Mouse (Mus musculus): ENCODE data around the gene Zdhhc19. TPM values are rescaled to one million over a fixed set of nuclear protein-coding genes. Genes with fewer than 3 reads are reported as not detected.

Zdhhc19 gene
- polyA plus RNA-seq, 1 experiment from 2014 or later, result not detected

DNA sequence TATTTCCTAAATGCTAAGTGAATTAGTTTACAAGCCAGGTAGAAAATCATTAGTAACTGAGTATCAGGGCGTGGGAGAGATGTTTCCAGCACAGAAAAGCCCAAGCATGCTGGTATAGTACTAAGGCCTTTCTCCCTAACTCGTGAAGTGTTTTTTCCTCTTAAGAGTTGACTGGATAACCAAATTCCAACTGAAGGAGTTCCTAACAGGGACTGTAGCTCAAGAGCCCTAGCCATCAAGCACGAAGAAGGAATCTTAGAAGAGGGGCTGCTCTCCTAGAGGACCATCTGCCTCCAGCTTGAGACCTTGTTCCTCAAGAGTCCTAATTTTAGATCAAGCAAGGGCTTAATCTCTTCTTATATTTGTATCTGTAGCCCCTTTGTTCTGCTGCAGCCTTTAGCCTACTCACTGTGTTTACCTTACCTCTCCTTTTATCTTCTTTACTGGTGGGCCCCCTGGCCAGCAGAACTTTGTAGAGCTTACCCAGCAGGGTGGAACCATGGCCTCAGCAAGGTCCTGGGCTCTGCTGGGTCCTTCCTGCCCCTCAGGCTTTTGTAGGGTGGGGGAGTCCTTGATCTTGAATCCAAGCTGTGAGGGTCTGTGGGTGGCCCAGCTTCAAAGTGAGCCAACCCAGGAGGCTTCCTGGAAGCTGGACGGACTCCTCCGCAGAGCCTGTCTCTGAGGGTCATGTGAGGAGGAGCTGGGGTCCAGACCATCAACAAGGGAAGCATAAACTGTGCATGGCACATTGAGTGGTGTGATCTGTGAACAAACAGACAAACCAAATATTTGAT lies 42.0 kb downstream of the Zdhhc19 start:
- no peak overlapping the region for H3K4me2 ChIP-seq (ENCODE audit: low read length)
- H3K9me3 ChIP-seq (ENCODE audit: control insufficient read depth, low read length), result no peaks in the 10 kb centered on the region
- ATAC-seq, result no peak
- peaks cover 10% of the 10 kb centered on the region; the same call in 1 of the 2 replicates for H3K4me1 ChIP-seq (replicated peaks; ENCODE audit: control insufficient read depth, insufficient read depth, low read length)
- 48% methylated on average over 5 of the region's 5 CpGs for WGBS
- H3K9ac ChIP-seq (replicated peaks; ENCODE audit: low read depth, low read length), result no peak overlapping the region
- no peak overlapping the region for H3K27ac ChIP-seq (ENCODE audit: low read length)
- no peaks in the 10 kb centered on the region for H3K27me3 ChIP-seq (replicated peaks; ENCODE audit: control insufficient read depth, insufficient read depth, low read length)
- H3K36me3 ChIP-seq (ENCODE audit: control insufficient read depth, insufficient read depth), result no peaks in the 10 kb centered on the region
- H3K4me3 ChIP-seq (replicated peaks; ENCODE audit: low read length), result no peak overlapping the region

DNA sequence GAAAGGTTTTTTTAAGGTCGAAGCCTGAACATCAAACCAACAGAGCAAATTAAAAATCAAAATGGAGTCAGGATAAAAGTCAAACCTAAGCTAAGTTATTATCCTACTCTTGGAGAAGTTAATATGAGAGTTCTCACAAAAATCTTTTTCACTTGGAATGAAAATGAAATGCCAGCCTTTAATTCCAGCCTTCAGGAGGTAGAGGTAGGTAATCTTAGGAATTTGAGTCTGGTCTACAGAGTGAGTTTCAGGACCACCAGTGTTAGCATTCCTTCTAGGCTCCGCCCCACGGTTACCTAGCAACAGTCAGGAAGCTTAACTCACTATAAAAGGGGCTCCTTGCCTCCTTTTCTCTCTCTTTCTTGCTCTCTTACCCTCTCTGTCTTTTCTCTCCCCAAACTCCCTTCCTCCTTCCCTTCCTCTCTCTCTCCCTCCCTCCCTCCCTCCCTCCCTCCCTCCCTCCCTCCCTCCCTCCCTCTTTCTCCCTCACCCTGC lies 42.7 kb downstream of the Zdhhc19 start:
- Histone ChIP-seq H3K27ac (ENCODE audit: low read length) (no peak overlapping the region), H3K27me3 (replicated peaks; ENCODE audit: control insufficient read depth, insufficient read depth, low read length) (no peaks in the 10 kb centered on the region), H3K9me3 (ENCODE audit: control insufficient read depth, low read length) (no peaks in the 10 kb centered on the region), H3K4me1 (replicated peaks; ENCODE audit: control insufficient read depth, insufficient read depth, low read length) (peaks cover 3% of the 10 kb centered on the region; the same call in 1 of the 2 replicates), H3K9ac (replicated peaks; ENCODE audit: low read depth, low read length) (no peak overlapping the region), H3K4me2 (ENCODE audit: low read length) (no peak overlapping the region), H3K36me3 (ENCODE audit: control insufficient read depth, insufficient read depth) (no peaks in the 10 kb centered on the region), H3K4me3 (replicated peaks; ENCODE audit: low read length) (no peak overlapping the region)
- ATAC-seq, result no peak
- WGBS, result 34% methylated on average over 3 of the region's 3 CpGs

DNA sequence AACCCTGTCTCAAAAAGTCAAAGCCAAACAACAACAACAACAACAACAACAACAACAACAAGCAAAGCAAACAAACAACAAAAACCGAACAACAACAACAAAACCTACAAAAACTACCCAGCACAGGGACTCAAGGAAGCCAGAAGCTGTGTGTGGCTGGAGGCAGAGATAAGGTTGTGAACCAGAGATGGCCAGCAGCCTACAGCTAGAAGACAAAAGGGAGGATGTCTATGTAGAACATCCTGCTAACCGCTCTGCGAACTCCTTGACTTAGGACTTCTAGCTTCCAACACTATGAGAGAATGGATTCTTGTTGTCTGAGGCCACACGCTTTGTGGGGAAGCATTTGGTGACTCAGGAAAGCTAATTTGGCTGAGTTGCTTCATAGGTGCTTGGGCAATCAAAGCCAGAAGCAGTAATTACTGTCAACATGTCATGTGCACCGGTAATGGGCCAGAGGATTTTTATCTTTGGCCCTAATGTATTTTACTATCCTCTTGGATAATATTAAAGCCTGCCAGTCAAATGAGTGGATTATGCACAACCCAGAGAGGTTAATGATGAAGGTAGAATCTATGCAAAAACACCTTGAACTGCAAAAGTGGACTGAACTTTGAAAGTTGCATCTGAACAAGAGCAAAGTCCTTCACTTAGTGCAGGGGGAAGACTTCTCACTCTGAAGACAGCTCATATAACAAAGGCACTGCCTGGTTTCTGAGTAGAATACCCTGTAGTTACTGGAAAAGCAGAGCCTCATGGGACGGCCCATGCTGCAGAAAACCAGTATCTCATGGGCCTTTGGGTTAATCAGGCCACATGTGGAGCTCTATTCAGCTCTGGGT lies 45.5 kb downstream of the Zdhhc19 start:
- H3K9me3 ChIP-seq (ENCODE audit: control insufficient read depth, low read length), result no peaks in the 10 kb centered on the region
- H3K4me3 ChIP-seq (replicated peaks; ENCODE audit: low read length), result no peak overlapping the region
- no peaks in the 10 kb centered on the region for H3K4me1 ChIP-seq (replicated peaks; ENCODE audit: control insufficient read depth, insufficient read depth, low read length)
- no peaks in the 10 kb centered on the region for H3K36me3 ChIP-seq (ENCODE audit: control insufficient read depth, insufficient read depth)
- no peak overlapping the region for H3K27ac ChIP-seq (ENCODE audit: low read length)
- H3K27me3 ChIP-seq (replicated peaks; ENCODE audit: control insufficient read depth, insufficient read depth, low read length), result no peaks in the 10 kb centered on the region
- 91% methylated on average over 6 of the region's 6 CpGs for WGBS
- ATAC-seq, result no peak
- H3K9ac ChIP-seq (replicated peaks; ENCODE audit: low read depth, low read length), result no peak overlapping the region
- no peak overlapping the region for H3K4me2 ChIP-seq (ENCODE audit: low read length)

- ATAC-seq, result no peak
- Histone ChIP-seq H3K9me3 (ENCODE audit: control insufficient read depth, low read length) (no peaks in the 10 kb centered on the region), H3K4me2 (ENCODE audit: low read length) (no peak overlapping the region), H3K9ac (replicated peaks; ENCODE audit: low read depth, low read length) (no peak overlapping the region), H3K27ac (ENCODE audit: low read length) (no peak overlapping the region), H3K4me3 (replicated peaks; ENCODE audit: low read length) (no peak overlapping the region), H3K4me1 (replicated peaks; ENCODE audit: control insufficient read depth, insufficient read depth, low read length) (no peaks in the 10 kb centered on the region), H3K27me3 (replicated peaks; ENCODE audit: control insufficient read depth, insufficient read depth, low read length) (no peaks in the 10 kb centered on the region), H3K36me3 (ENCODE audit: control insufficient read depth, insufficient read depth) (no peaks in the 10 kb centered on the region)
- 75% methylated on average over 3 of the region's 3 CpGs for WGBS
Measured at GRCm38 (mm10) chr16:32543422-32543821, 47.4 kb downstream of the Zdhhc19 start.

DNA sequence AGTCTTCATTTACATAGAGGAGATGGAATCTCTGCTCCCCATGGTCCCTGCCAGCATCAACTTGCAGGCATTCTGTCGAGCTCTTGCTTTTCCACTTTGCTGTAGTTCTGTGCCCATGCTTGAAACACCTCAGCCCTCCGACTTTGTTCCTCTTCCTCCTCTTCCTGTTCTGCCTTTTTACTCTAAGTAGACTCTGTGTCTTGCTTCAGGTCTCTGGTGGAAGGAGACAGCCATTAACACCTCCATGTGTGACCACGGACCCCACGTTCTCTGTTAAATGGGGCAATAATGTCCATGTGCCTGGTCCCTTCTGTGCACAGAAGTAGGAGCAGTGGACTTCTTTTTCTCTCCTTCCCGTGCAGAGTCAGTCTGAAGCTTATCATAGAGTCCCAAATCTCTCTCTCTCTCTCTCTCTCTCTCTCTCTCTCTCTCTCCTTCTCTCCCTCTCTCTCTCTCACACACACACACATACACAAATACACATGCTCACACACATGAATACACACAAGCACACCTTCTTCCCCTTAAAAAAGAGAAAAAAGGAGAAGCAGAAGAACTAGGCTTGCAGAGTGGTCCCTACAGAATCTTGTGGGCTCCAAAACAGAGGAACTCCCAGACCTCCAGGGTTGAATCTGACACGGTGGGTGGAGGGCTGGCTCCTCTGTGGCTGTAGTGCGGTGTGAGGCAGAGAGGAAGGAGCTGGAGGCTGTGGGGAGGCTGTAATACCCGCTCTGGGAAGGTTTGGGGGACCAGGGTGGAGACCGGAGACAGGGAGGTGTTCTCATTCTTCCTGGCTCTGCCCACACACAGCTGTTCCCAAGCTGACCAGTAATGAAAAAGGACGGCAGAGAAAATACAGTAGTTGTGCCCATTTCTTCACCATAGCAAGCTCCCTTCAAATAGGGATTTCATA lies 51.3 kb downstream of the Zdhhc19 start:
- Histone ChIP-seq H3K4me2 (ENCODE audit: low read length) (no peak overlapping the region), H3K36me3 (ENCODE audit: control insufficient read depth, insufficient read depth) (no peaks in the 10 kb centered on the region), H3K9me3 (ENCODE audit: control insufficient read depth, low read length) (0 out of 2 replicates have a peak, but pooled peaks cover 2% of the 10 kb centered on the region), H3K4me3 (replicated peaks; ENCODE audit: low read length) (no peak overlapping the region), H3K9ac (replicated peaks; ENCODE audit: low read depth, low read length) (no peak overlapping the region), H3K27ac (ENCODE audit: low read length) (no peak overlapping the region), H3K4me1 (replicated peaks; ENCODE audit: control insufficient read depth, insufficient read depth, low read length) (no peaks in the 10 kb centered on the region), H3K27me3 (replicated peaks; ENCODE audit: control insufficient read depth, insufficient read depth, low read length) (no peaks in the 10 kb centered on the region)
- no peak for ATAC-seq
- 73% methylated on average over 10 of the region's 10 CpGs for WGBS

GRCm38 (mm10) chr16:32550084-32550483 lies 54.0 kb downstream of the Zdhhc19 start:
- Histone ChIP-seq H3K9me3 (ENCODE audit: control insufficient read depth, low read length) (0 out of 2 replicates have a peak, but pooled peaks cover 2% of the 10 kb centered on the region), H3K4me1 (replicated peaks; ENCODE audit: control insufficient read depth, insufficient read depth, low read length) (no peaks in the 10 kb centered on the region), H3K27me3 (replicated peaks; ENCODE audit: control insufficient read depth, insufficient read depth, low read length) (no peaks in the 10 kb centered on the region), H3K27ac (ENCODE audit: low read length) (no peak overlapping the region), H3K4me3 (replicated peaks; ENCODE audit: low read length) (no peak overlapping the region), H3K4me2 (ENCODE audit: low read length) (no peak overlapping the region), H3K36me3 (ENCODE audit: control insufficient read depth, insufficient read depth) (no peaks in the 10 kb centered on the region), H3K9ac (replicated peaks; ENCODE audit: low read depth, low read length) (no peak overlapping the region)
- WGBS, result 97% methylated on average over 4 of the region's 4 CpGs
- ATAC-seq, result no peak

- ATAC-seq, result no peak
- H3K36me3 ChIP-seq (ENCODE audit: control insufficient read depth, insufficient read depth), result no peaks in the 10 kb centered on the region
- no peak overlapping the region for H3K4me2 ChIP-seq (ENCODE audit: low read length)
- no peak overlapping the region for H3K27ac ChIP-seq (ENCODE audit: low read length)
- WGBS, result 79% methylated on average over 5 of the region's 5 CpGs
- H3K9me3 ChIP-seq (ENCODE audit: control insufficient read depth, low read length), result 0 out of 2 replicates have a peak, but pooled peaks cover 2% of the 10 kb centered on the region
- no peak overlapping the region for H3K4me3 ChIP-seq (replicated peaks; ENCODE audit: low read length)
- H3K27me3 ChIP-seq (replicated peaks; ENCODE audit: control insufficient read depth, insufficient read depth, low read length), result no peaks in the 10 kb centered on the region
- no peaks in the 10 kb centered on the region for H3K4me1 ChIP-seq (replicated peaks; ENCODE audit: control insufficient read depth, insufficient read depth, low read length)
- no peak overlapping the region for H3K9ac ChIP-seq (replicated peaks; ENCODE audit: low read depth, low read length)
Measured at GRCm38 (mm10) chr16:32550487-32550886, 54.4 kb downstream of the Zdhhc19 start.

- Histone ChIP-seq H3K4me3 (replicated peaks; ENCODE audit: low read length) (no peak overlapping the region), H3K9me3 (ENCODE audit: control insufficient read depth, low read length) (0 out of 2 replicates have a peak, but pooled peaks cover 2% of the 10 kb centered on the region), H3K4me2 (ENCODE audit: low read length) (no peak overlapping the region), H3K4me1 (replicated peaks; ENCODE audit: control insufficient read depth, insufficient read depth, low read length) (no peaks in the 10 kb centered on the region), H3K9ac (replicated peaks; ENCODE audit: low read depth, low read length) (no peak overlapping the region), H3K36me3 (ENCODE audit: control insufficient read depth, insufficient read depth) (no peaks in the 10 kb centered on the region), H3K27ac (ENCODE audit: low read length) (no peak overlapping the region), H3K27me3 (replicated peaks; ENCODE audit: control insufficient read depth, insufficient read depth, low read length) (no peaks in the 10 kb centered on the region)
- 72% methylated on average over 2 of the region's 2 CpGs for WGBS
- ATAC-seq, result no peak
Measured at GRCm38 (mm10) chr16:32551346-32551747, 55.3 kb downstream of the Zdhhc19 start.

Data from forebrain, embryonic 16.5 days (tissue).